Mouse (Mus musculus) ES-Bruce4 (cell line): ENCODE measurements around the gene Erlin1. TPM values are rescaled to one million over a fixed set of nuclear protein-coding genes. Genes with fewer than 3 reads are reported as not detected.

ENCODE experiments used
- H3K27ac ChIP-seq: 2 replicates; pipeline ENCODE4 v1.5.1; 2012; ENCODE audit warnings: low read length, inconsistent platforms; ENCODE audit not compliant: insufficient read depth
- H3K27me3 ChIP-seq: 2 replicates; pipeline ENCODE4 v1.6.1; 2012; ENCODE audit warnings: mild to moderate bottlenecking, low read length, inconsistent platforms; ENCODE audit not compliant: control insufficient read depth, poor library complexity, insufficient read depth, severe bottlenecking
- H3K36me3 ChIP-seq: 2 replicates; pipeline ENCODE4 v1.6.1; 2012; ENCODE audit warnings: inconsistent platforms, mild to moderate bottlenecking, low read length, moderate library complexity; ENCODE audit not compliant: control insufficient read depth, poor library complexity, insufficient read depth, severe bottlenecking
- H3K4me1 ChIP-seq: one replicate; pipeline ENCODE4 v1.8.1; 2011; ENCODE audit warnings: low read length; ENCODE audit not compliant: control insufficient read depth, insufficient read depth
- H3K4me3 ChIP-seq: 2 replicates; pipeline ENCODE4 v1.5.1; 2011; ENCODE audit warnings: low read depth, mild to moderate bottlenecking, low read length
- H3K9ac ChIP-seq: 2 replicates; pipeline ENCODE4 v1.6.1; 2012; ENCODE audit warnings: low read depth, mild to moderate bottlenecking, inconsistent platforms; ENCODE audit not compliant: poor library complexity, severe bottlenecking
- H3K9me3 ChIP-seq: replicated peaks from 2 replicates; pipeline ENCODE4 v1.6.1; 2012; ENCODE audit warnings: mild to moderate bottlenecking, low read length, inconsistent platforms; ENCODE audit not compliant: control insufficient read depth, poor library complexity, insufficient read depth, severe bottlenecking
- CTCF ChIP-seq: IDR thresholded peaks from one replicate; pipeline ENCODE4 v1.8.1; 2011; ENCODE audit warnings: low read depth, low read length
- EP300 ChIP-seq: IDR thresholded peaks from 2 replicates; pipeline ENCODE4 v1.6.1; 2011; ENCODE audit warnings: low read depth, low read length; ENCODE audit not compliant: insufficient read depth
- POLR2A ChIP-seq: IDR thresholded peaks from one replicate; pipeline ENCODE4 v1.8.1; 2011; ENCODE audit warnings: low read length; ENCODE audit not compliant: insufficient read depth
- polyA plus RNA-seq: library from polyadenylated mRNA; stranded (reverse); fragments of >200 nt; gene quantifications from 2 replicates; pipeline ENCODE4 v1.2.4, GENCODE M21; 2011; ENCODE audit warnings: low read depth; ENCODE audit not compliant: missing spikeins, insufficient read depth, insufficient read length

The Erlin1 gene
- polyA plus RNA-seq, result 23.2 and 28.0 TPM in 2 replicates

- peaks cover 2% of the 10 kb centered on the region for H3K4me1 ChIP-seq
- peak within 1 kb of the TSS; percentile 83 for H3K9ac ChIP-seq
- TF ChIP-seq EP300, result no peak
- TF ChIP-seq CTCF, result no peak
- no peak for TF ChIP-seq POLR2A
- H3K27ac ChIP-seq, result peak within 1 kb of the TSS; percentile 30; the same call in 1 of the 2 replicates
- peak within 1 kb of the TSS; percentile 86 for H3K4me3 ChIP-seq
- H3K9me3 ChIP-seq, result no peaks in the 10 kb centered on the region
- peaks cover 10% of the 10 kb centered on the region for H3K36me3 ChIP-seq
- no peaks in the 10 kb centered on the region for H3K27me3 ChIP-seq
These were observed at the start of gene Erlin1 for GRCm38 (mm10) chr19:44069121-44069913. Erlin1 (minus strand) TSS chr19:44069785.

GRCm38 (mm10) chr19:44117793-44118192 lies 48.2 kb upstream of the Erlin1 start:
- Histone ChIP-seq H3K4me3 (no peak overlapping the region), H3K9ac (no peak overlapping the region), H3K9me3 (no peaks in the 10 kb centered on the region), H3K36me3 (peaks cover 38% of the 10 kb centered on the region), H3K4me1 (no peaks in the 10 kb centered on the region), H3K27ac (no peak overlapping the region), H3K27me3 (no peaks in the 10 kb centered on the region)
- TF ChIP-seq EP300 (no peak), CTCF (no peak), POLR2A (no peak)

GRCm38 (mm10) chr19:44111706-44112105 lies 42.1 kb upstream of the Erlin1 start:
- Histone ChIP-seq H3K27me3 (no peaks in the 10 kb centered on the region), H3K9ac (no peak overlapping the region), H3K4me3 (no peak overlapping the region), H3K9me3 (no peaks in the 10 kb centered on the region), H3K36me3 (peaks cover 16% of the 10 kb centered on the region), H3K27ac (no peak overlapping the region), H3K4me1 (no peaks in the 10 kb centered on the region)
- TF ChIP-seq POLR2A (no peak), EP300 (no peak), CTCF (peak; percentile 46)

DNA sequence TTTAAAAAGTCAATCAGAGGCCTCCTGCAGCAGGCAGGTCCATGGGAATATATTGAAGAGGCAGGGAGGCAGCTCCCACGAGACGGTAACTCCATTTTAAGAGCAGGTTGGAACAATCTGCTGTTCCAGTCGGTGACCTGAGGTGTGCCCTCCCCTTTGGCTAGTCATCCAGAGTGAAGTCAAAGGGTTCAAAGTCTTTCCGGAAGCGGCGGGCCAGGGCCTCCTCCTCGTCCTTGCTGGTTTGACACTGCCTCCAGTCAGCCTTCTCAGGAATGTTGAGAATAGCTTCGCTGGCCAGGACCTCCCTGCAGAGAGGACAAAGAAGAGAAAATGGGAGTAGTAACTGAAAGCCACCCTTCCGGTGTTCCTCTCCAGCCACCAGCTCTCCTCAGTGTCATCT lies 40.8 kb upstream of the Erlin1 start:
- no peaks in the 10 kb centered on the region for H3K27me3 ChIP-seq
- no peak for TF ChIP-seq POLR2A
- TF ChIP-seq CTCF, result no peak
- TF ChIP-seq EP300, result no peak
- no peaks in the 10 kb centered on the region for H3K4me1 ChIP-seq
- H3K36me3 ChIP-seq, result peaks cover 16% of the 10 kb centered on the region
- no peak overlapping the region for H3K27ac ChIP-seq
- no peak overlapping the region for H3K9ac ChIP-seq
- no peaks in the 10 kb centered on the region for H3K9me3 ChIP-seq
- no peak overlapping the region for H3K4me3 ChIP-seq

DNA sequence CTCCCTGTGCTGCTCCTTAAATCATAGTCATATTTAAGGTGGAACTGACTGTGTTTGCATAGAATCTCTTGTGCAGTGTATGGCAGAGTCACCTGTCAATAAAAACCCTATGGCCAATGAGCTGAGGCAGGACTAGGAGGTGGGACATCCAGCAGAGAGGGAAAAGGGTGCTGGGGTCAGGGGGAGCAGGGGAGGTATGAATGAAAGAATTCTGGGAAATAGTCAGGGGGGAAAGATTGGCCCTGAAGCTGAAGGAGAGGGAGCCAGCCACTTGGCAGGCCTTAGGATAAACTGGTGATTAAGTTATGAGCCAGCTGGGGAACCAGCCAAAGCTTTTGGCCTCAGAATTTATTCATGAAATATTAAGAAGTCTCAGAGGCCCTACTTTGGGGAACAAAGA lies 39.4 kb upstream of the Erlin1 start:
- no peak overlapping the region for H3K9ac ChIP-seq
- H3K4me1 ChIP-seq, result no peaks in the 10 kb centered on the region
- H3K9me3 ChIP-seq, result no peaks in the 10 kb centered on the region
- peaks cover 14% of the 10 kb centered on the region for H3K36me3 ChIP-seq
- TF ChIP-seq POLR2A (no peak), EP300 (no peak), CTCF (no peak)
- no peak overlapping the region for H3K4me3 ChIP-seq
- no peaks in the 10 kb centered on the region for H3K27me3 ChIP-seq
- H3K27ac ChIP-seq, result no peak overlapping the region
